Mouse (Mus musculus) urinary bladder, postnatal 36 days (tissue): ENCODE measurements around the gene Gm20906.
"Not testable (repeated sequence)": the region's sequence is repeated elsewhere in the genome, so short reads cannot be mapped to it uniquely, and the experiment has no call there.

ENCODE experiments used
- DNase-seq, 2 experiments: peaks; one replicate each; pipeline ENCODE4 v3.0.0; 2022; ENCODE audit warnings: low spot score in 2 of 2, mixed read lengths in 1 of 2

The Gm20906 gene

GRCm38 (mm10) chrY:87550666-87551065 is at the start of gene Gm20906:
Gene Gm20906, plus strand, starts transcription at chrY:87550966.
- DNase-seq, result not testable (repeated sequence)
